Mouse (Mus musculus) lung, adult 2 months (tissue): ENCODE data around the gene Foxq1.

ENCODE experiments used
- CTCF ChIP-seq: fragments of 200-500 bp; IDR thresholded peaks from 2 replicates; pipeline ENCODE4 v1.5.1; 2011; ENCODE audit warnings: mild to moderate bottlenecking, low read length, control low read depth; ENCODE audit not compliant: insufficient read depth
- POLR2A ChIP-seq: fragments of 200-500 bp; IDR thresholded peaks from 2 replicates; pipeline ENCODE4 v1.6.1; 2011; ENCODE audit warnings: low read depth, mild to moderate bottlenecking, control low read depth, low read length, borderline replicate concordance; ENCODE audit errors: extremely low read depth

DNA sequence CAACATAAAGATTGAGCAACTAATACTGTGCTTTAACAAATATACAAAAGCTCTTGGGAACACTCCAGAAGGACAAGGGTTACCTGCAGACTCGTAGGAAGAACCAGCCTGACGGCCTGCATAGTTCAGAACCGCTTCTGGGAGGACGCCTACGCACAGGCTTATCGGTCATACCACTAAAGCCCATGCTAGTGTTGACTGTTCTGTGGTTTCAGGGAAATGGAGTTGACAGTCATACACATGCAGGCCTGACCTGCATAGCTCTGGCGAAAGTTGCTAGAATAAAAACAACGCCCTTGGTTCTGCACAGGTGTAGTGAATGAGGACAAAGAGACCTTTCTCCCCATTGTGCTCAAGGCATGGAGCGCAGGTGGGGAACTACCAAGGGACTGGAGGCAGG, 8.3 kb upstream of the Foxq1 start:
- TF ChIP-seq CTCF (no peak), POLR2A (no peak)
